Mouse (Mus musculus) regulatory T cell (primary cell): ENCODE results near the gene Ppil2.

ENCODE experiments used
- in situ Hi-C: fragments of 300-600 bp; cut with MboI, MseI; formaldehyde crosslinking; loops from one replicate; pipeline ENCODE4 v1.15.1; 2025; ENCODE audit warnings: high pct_unique_total_duplicates

Ppil2 gene

DNA sequence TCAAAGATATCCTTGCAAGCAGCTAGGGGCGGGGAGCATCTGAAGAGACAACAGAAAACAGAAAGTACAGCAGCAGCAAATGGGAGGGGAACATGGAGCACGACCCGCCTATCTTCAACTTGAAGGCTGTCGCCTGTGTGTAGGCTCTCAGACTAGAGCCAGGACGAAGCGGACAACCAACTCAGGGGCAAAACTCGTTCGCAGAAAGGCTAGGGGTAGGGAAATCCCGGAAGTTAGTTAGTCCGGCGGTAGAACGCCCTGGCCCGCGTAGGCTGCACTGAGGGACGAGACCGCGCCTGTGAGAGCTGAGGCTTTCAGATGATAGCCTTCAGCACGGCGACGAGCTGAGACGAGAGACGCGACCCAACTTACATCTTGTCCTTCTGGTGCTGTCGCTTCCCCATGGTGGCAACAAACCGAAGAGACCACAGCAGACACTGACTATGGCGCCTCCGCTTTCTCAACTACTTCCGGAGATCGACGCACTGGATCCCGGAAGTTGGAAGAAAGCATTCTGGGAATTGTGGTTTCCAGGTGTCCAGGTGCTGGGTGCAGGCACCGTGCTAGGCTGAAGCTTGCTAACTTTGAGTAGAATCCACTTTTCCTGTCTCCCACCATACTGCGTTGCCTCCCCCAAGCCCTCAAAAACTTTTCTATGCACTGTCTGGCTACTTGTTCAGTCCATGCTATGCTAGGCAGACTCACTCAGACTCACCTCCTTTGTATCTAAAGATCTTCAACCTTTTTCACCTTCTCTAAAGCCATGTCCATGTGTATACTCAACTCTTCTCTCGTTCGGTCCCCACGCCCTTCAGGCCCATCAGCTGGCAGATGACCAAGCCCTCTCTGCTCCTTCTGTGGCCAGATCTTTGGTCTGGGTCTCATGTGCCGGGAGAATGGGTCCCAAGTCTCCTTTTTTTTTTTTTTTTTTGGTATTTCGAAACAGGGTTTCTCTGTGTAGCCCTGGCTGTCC, at the start of gene Ppil2:
Gene Ppil2, minus strand, starts transcription at position 487 of the 973 bp plus-strand sequence.
- in situ Hi-C loops, result loop anchor here (10.0 kb wide), 1 partner anchor 1236 kb away; no protein-coding TSS in a partner anchor

DNA sequence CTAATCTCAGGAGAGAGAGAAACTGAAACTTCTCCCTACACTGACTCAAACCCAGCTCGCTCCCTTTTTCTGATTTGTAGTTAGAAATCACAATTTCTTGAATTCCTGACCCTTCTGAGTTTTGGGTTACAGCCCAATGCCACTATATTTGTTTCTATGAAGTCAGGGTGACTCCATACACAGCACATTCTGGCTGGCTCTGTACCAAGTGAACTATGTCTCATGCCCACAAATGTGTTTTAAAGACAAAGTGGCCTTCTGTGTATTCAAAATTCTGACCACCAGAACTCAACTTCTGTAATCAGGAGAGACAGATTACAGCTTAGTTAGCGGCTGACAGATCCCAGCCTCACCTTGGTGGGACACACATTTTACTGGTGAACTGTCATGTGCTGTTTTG, 43.3 kb upstream of the Ppil2 start:
- in situ Hi-C loops, result no loop called here

DNA sequence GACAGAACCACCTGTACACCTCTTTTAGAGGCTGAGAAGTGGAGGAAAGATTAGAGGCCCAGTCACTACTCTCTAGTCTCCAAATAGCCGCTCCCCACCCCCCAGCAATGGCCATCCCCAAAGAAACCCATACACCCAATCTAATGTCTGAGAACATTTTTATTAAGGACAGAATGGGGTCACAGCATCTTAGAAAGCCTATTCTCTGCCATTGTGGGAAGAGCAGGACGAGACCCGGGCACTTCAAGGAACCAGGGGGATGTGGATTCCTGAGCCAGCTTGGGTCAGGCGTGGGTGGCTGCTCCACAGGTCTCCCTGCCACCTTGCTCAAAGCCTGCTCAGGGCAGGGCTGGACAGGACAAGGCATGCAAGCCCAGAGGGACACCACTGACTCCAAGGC, 40.8 kb upstream of the Ppil2 start:
- in situ Hi-C loops, result no loop called here

DNA sequence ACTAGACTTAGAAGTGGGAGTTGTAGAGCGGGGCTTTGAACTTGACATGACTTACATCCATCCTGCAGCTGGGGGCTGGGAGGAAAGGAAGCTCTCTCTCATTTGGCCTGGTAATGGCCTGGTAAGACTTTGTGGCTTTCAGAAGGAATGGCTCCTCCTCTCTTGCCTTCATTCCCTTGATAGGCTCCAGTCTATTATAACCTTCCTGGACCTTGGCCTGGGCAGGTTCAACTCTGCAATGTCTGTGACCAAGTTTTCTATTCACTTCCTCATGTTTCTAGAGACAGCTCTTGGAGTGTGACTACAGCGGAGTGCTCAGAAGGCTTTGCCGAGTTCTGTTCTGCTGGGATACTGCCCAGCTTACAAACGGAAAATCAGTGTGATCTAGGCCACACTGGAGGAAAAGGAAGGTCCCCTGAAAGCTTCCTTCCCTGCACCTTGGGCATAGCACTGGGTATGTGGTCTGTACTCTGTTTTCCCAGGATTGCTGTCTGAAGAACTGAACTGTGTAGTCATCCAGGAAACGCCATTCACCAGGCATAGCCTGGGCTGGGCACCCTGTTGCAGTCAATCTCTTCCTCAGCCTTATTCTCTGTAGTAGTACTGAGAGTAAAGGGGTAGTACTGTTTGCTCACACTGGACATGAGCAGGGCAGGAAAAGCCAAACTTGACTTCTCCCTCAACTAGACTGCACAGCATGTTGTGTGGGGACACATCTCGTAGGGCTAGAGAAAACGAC, 39.6 kb upstream of the Ppil2 start:
- in situ Hi-C loops, result no loop called here

DNA sequence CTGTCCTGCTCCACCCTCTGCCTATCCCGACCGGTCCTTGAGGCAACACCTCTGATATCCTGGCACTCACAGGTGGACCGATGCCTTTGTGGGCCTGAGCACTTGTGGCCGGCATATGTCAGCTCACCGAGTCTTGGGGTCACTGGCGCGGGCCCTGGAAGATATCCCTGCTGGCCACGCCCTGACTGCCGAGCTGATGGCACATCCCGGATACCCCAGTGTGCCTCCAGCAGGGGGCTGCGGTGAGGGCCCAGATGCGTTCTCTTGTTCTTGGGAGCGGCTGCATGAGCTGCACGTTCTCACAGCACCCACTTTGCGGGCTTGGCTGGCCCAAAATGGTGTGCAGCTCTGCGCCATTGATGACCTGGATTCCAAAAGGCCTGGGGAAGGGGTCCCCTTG, 37.0 kb upstream of the Ppil2 start:
- in situ Hi-C loops, result no loop called here

DNA sequence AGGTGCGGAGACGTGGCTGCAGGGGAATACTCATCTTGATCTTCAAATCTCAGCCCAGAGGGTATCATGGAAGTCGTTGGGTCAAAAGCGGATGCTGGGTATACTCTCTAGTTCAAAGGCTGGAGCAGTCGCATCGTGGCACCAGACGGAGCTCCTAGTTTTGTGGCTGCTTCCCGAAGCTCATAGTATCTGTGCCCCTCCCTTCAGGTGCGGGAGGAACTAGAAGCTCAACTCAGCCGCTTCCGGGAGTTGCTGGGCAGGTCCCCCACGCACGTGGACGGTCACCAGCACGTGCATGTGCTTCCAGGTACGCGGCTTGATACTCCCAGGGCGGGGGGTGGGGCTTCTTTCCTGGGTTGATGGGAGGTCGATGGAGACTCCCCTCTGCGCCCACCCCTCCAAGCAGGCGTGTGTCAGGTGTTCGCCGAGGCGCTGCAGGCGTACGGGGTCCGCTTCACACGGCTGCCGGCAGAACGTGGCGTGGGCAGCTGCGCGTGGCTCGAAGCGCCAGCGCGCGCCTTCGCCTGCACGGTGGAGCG, 36.4 kb upstream of the Ppil2 start:
- in situ Hi-C loops, result no loop called here

DNA sequence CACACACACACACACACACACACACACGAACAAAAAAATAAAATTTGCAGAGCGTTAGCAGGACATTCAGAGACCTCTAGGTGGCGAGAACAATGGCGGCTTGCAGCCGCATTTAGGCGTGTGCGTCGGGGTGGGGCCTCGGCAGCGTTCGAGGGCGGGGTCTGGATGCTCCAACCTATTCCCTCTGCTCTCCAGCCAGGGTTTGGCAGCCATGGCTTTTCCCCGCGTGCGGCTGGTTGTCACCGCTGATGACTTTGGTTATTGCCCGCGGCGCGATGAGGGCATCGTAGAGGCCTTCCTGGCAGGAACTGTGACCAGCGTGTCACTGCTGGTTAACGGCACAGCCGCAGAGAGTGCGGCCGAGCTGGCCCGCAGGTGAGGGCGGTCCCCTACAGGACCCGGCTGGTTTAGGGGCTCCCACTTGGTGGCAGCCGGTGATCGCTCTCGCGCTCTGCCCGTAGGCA, 35.7 kb upstream of the Ppil2 start, which contains the start of gene Ccdc116:
Gene Ccdc116, minus strand, starts transcription at position 458 of the 464 bp plus-strand sequence.
- in situ Hi-C loops, result no loop called here

DNA sequence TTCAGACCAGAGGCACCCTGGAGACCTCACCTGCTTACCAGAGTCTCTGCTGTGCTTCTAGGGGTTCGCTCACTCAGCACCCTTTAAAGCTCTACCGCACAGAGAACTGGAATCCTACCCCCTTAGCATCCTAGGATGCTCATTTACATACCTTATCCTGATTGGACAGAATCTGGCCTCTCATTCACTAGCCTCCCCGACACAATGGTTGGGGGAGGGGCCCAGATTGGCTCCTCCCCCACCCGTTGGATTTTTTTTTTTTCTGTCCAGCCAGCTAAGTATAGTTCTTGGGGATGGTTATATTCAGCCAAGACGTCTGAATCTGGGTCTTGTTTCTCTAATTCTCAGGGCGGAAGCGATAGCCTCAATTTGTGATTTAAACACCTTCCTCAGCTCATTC, 33.3 kb upstream of the Ppil2 start, which contains the start of gene Ydjc:
Gene Ydjc, plus strand, starts transcription at position 283 of the 400 bp plus-strand sequence.
- in situ Hi-C loops, result loop anchor here (5.0 kb wide), 1 partner anchor 1098 kb away; no protein-coding TSS in a partner anchor

DNA sequence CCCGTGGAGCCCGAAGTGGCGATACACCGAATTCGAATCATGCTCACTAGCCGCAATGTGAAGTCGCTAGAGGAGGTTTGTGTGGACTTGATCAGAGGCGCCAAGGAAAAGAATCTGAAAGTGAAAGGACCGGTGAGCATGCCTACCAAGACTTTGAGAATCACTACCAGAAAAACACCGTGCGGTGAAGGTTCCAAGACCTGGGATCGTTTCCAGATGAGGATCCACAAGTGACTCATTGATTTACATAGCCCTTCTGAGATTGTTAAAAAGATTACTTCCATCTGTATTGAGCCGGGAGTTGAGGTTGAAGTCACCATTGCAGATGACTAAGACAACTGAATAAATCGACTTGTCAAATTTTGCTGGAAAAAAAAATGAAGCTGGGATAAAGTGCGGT, 26.3 kb upstream of the Ppil2 start:
- in situ Hi-C loops, result no loop called here

DNA sequence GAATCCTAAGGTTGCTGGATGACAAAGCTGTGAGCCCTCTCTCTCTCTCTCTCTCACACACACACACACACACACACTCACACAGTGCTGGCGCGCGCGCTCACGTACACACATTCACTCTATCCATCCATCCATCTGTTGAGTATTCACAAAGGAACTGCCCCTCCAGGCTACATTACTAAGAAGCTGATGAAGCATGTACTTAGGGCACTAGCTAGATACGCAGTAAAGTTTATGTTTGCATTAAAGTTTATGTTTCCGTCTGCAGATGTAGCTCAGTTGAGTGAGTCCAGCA, 21.8 kb upstream of the Ppil2 start:
- in situ Hi-C loops, result loop anchor here (5.0 kb wide), 1 partner anchor 69 kb away; the partner anchor contains the start of gene Ube2l3

DNA sequence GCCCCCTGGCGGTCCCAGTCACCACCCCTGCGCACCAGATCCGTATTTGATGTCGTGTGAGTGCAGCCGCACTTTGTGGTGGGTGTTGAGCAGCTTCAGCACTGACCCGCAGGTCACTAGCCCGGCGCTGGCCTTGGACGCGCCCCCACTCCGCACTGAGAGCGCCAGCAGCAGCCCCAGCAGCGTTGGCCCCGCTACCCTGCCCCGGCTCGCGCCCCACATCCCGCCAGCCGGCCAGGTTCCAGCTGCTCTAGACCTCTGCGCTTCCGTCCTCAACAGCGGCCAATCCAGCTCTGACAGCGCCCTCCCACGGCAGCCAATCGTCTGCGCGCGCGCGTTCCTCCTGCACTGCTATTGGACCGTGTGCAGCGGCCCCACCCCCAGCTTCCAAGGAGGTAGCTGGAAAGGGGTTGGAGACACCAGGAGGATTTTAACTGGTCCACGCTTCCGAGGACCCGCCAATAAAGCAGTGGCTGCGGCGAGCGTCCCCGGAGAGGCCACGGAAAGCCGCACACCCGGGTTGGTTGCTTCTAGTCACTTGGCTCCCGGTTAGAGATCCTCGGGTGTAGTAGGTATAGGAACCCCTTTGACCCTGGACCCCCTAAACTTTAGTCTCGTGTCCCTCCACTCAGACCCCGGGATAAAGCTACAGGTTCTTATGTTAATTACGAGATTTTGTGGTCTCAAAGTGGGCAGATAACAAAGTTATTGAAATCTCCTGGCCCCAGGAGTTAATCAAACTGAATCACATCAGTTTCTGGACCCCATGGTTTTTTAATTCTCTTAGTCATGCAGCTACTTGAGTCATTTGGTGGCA, 21.2 kb upstream of the Ppil2 start, which contains the start of gene Sdf2l1:
Gene Sdf2l1, minus strand, starts transcription at position 295 of the 817 bp plus-strand sequence.
- in situ Hi-C loops, result loop anchor here (5.0 kb wide), 1 partner anchor 70 kb away; the partner anchor contains the start of gene Ube2l3

DNA sequence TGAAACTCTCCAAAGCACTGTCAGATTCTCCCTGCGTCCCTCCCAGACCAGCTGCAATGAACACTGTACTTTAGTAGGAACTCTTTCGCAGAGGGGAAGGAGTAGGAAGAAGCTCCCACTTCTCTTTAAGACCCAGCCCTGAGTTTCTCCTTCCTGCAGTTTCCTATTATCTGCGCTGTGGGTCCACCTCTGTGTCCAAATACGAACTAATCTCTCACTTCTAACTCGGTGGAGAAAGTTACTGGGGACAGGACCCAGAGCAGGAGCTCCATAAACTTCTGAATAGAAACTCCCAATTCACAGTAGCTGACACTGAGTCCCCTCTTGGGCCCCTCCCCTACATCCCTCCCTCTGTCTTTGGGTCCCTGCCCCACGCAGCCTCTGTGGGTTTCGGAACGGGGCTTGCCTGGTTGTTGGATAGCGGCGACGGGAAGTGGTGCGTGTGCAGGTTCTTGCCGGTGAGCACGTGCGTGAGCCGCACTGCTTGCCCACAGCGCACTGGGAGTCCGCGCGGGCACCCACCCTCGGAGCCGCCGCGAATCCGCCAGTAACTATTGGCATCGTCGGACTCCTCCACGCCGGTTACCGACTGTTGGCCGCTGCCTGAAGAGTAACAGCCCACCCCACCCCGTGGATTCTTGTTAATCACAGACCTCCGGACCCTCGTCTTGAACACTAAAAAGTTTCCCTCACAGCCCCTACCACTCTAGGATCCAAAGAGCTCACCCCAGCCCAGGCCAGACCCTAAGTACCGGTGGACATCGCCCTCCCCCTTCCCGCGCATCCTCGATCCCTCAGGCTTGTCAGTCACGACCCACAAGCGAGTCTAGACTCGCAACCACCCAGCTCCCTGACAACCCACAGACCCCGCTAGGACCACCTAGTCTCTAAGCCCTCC, 20.4 kb upstream of the Ppil2 start:
- in situ Hi-C loops, result loop anchor here (5.0 kb wide), 1 partner anchor 71 kb away; the partner anchor contains the start of gene Ube2l3

DNA sequence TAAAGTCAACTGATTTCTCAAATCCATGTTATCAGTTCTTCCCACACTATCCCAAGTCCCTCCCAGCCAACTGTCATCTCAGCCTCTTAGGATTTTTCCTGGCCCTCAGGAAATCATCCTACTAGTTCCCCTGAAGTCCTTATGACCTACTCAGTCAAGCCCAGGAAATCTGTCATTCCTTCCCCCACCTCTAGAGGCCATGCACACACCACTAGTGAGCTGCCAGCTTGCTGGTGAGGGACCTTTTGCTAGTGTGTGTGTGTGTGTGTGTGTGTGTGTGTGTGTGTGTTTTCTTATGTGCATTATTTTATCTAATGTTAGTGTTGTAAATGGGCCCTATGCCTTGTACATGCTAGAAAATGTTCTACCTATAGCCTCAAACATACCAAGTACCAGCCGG, 16.2 kb upstream of the Ppil2 start:
- in situ Hi-C loops, result no loop called here

DNA sequence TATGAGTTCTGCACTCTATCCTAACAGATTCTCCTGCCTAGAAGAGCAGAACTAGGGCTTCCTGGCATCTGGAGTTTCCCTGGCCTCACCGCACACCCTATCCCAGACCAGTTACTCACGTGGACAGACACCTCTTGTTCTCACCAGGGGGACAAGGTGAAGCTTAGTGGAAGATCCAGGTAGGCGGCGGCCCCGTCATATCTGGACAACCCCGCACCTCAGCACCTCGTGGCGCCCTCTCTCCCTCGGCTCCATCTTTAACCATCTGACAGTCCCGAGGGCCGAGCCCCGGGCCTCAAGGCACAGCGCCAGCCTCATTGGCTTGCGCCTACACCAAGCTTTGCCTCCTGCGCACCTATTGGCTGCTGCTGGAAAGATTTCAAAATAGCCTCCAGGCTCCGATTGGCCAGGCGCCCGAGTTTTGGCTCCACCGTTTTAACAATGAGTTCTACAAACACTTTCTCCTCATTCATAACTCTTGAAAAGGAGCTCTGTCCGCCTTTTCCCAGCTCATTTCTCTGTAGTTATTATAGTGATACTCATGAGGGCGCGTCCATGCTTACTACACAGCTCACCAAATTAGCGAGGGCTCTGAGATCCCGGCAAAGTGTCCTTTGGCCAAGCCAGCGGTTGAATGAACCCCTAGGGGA, 13.9 kb upstream of the Ppil2 start, which contains the start of gene 2610318N02Rik:
Gene 2610318N02Rik, minus strand, starts transcription at position 297 of the 650 bp plus-strand sequence.
- in situ Hi-C loops, result no loop called here

DNA sequence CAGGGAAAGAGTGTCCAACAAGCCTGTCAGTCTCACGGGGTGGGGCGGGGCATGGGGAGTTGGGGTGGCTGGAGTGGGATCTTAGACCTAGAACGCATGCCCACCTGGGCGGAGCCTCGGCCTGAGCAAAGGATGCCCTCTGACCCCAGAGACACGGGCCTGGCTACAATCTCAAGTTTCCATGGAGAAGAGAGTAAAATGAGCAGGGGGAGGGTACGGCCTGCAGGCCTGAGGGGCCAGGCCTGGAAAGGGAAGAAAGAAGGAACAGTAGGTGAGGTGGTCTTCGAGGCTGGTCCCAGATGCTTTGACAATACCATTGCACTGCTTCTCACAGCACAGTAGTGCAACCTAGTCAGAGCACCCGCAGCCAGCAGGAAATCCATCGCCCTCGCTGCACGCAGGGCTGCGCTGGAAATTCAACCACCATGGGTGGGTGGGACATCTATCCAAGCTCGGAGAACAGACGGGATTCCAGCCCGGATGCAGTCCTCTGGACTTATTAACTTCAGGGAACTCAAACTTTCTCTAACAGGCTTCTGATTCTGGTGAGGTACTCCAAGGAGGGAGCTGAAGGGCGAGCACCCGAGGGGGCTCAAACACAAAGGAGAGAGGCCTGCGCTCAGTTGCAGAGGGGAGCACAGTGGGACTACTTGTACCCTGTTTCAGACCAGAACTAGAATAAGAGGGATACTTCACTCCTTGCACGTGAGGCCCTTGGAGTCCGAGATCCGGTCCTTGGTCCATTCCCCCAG, 13.2 kb upstream of the Ppil2 start:
- in situ Hi-C loops, result no loop called here

DNA sequence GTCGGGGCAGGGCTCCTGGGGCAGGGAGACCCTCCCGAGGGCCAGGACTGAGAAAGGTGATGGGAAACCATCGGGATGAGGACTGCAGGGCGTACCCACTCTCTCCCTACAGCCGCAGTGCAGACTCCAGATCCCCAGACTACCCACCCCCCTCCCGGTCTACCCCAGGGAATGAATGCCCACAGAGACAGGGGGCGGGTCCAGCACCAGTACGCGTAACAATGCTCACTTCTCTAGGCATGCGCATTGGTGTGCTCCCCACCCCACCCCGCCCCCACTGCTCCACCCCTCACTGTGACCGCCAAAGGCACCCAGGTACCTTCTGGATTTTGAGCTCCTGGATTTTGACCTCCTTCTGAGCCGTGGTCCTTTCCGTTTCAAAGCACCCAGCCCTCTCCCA, 10.5 kb upstream of the Ppil2 start:
- in situ Hi-C loops, result no loop called here

DNA sequence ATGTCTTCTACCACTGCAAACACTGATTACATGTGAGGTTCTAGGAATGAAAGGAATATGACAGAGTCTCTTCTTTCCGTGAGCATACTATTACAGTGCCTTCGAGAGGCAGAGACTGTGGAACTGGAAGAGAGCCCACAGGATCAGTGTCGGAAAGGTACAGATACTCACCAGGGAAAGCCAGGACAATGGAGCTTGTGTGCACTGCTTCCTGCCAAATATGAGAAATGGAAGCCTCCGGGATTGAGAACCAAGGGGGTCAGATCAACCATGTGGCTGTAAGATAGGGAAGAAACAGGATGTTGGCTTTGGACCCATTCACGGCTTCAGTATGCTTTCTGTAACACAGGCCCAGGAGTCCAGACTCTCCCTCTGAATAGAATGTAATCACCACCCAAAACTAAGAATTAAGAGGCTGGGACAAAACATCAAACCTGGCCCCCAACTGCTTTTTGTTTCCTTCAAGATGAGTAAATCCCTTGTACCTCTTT, 6.3 kb upstream of the Ppil2 start:
- in situ Hi-C loops, result loop anchor here (10.0 kb wide), 1 partner anchor 1243 kb away; no protein-coding TSS in a partner anchor

DNA sequence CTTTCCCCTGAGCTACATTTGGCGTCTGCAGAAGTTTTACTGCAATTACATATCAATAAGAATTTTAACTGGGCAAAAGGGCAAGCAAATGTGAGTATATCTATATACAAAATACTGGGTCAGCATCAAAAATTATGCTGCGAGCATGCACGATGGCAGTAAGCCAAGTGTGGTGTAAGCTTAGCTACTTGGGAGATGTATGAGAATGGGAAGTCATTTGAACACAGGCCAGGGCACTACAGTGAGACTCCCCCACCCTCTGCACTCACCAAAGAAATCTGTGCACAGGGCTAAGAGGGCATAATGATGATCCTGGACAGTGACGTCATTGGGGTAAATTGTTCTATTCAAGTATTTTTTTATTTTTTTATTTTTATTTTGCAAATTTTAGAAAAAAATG, 6.5 kb downstream of the Ppil2 start:
- in situ Hi-C loops, result no loop called here
